Mouse (Mus musculus) intestine, embryonic 15.5 days (tissue): ENCODE measurements around the gene 9030025P20Rik. TPM values are rescaled to one million over a fixed set of nuclear protein-coding genes. Genes with fewer than 3 reads are reported as not detected.
A peak's percentile ranks its signal among the peaks of the same experiment; 100 is the strongest.
"Not testable (repeated sequence)": the region's sequence is repeated elsewhere in the genome, so short reads cannot be mapped to it uniquely, and the experiment has no call there.

Experiments used
- ATAC-seq: fragments of 200-750 bp; cut with Nextera tagmentation; 2 replicates; pipeline ENCODE4 v1.8.0; 2017; ENCODE audit warnings: moderate TSS enrichment, moderate library complexity
- H3K27ac ChIP-seq: fragments of 300-500 bp; sonication (generic); 2 replicates; pipeline ENCODE4 v1.5.1; 2015; ENCODE audit warnings: mild to moderate bottlenecking, inconsistent platforms
- H3K27me3 ChIP-seq: fragments of 300-500 bp; sonication (generic); replicated peaks from 2 replicates; pipeline ENCODE4 v1.6.1; 2015; ENCODE audit warnings: inconsistent platforms
- H3K36me3 ChIP-seq: fragments of 300-500 bp; sonication (generic); 2 replicates; pipeline ENCODE4 v1.6.1; 2015; ENCODE audit warnings: inconsistent platforms
- H3K4me1 ChIP-seq: fragments of 300-500 bp; sonication (generic); replicated peaks from 2 replicates; pipeline ENCODE4 v1.6.1; 2015; ENCODE audit warnings: inconsistent platforms
- H3K4me2 ChIP-seq: fragments of 300-500 bp; sonication (generic); replicated peaks from 2 replicates; pipeline ENCODE4 v1.6.1; 2015; ENCODE audit warnings: mild to moderate bottlenecking, inconsistent platforms
- H3K4me3 ChIP-seq: fragments of 300-500 bp; sonication (generic); replicated peaks from 2 replicates; pipeline ENCODE4 v1.5.1; 2015; ENCODE audit warnings: inconsistent platforms
- H3K9ac ChIP-seq: fragments of 300-500 bp; sonication (generic); 2 replicates; pipeline ENCODE4 v1.6.1; 2015; ENCODE audit warnings: inconsistent platforms
- H3K9me3 ChIP-seq: fragments of 300-500 bp; sonication (generic); 2 replicates; pipeline ENCODE4 v1.6.1; 2016; ENCODE audit warnings: inconsistent platforms
- WGBS: fragments of 180-500 bp; shearing (Covaris S2); methylation state at CpG from one replicate; pipeline ENCODE4 v1.1.7; 2015; 5-methylcytosine and 5-hydroxymethylcytosine counted together
- polyA plus RNA-seq: library from polyadenylated mRNA; unstranded; fragments of >200 nt; fragmentation: Nextera tagmentation; extraction: Ambion mirVana; gene quantifications from 2 replicates; pipeline ENCODE4 v1.2.1, GENCODE M21; 2015

The 9030025P20Rik gene
- 6.5 and 9.5 TPM in 2 replicates for polyA plus RNA-seq

DNA sequence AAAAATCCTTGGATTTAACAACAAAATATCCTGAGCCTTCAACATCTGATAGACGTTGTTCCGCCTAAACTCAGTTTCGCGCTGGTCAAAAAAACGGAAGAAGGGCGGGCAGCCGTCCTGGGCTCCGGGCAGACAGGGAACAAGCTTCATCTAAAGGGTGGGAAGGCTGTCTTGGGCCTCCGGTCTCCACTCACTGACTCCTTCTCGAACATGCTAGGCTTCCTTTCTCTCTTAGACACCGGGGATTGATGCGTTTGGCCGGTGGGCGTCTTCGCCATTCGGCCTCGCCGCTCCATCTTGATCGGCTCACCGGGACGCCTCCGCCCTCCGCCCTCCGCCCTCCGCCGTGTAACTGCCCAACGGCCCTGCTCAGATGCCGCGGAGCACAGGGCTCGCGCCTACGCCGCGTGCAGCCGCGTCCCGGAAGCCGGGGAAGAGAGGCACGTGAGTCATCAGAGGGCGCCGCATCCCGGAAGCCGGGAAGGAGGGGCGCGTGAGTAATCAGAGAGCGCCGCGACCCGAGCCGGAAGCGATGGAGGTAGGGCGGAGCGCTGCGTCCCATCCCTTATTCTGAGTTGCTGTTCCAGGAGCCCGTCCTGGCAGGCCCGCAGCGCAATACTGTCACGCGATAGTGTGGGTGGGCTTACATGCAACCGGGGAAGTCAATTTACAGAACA, at the start of gene 9030025P20Rik, which contains the start of gene Gm3417:
Gene 9030025P20Rik, plus strand, starts transcription at position 107 of the 677 bp plus-strand sequence.
Gene Gm3417, minus strand, starts transcription at position 429 of the 677 bp plus-strand sequence.
- not testable (repeated sequence) for H3K36me3 ChIP-seq, H3K4me1 ChIP-seq, H3K4me3 ChIP-seq, H3K27me3 ChIP-seq, H3K9me3 ChIP-seq, H3K27ac ChIP-seq, H3K9ac ChIP-seq, H3K4me2 ChIP-seq
- peak; percentile 99 for ATAC-seq
- WGBS = no CpG with 5 or more reads among the region's 60 CpGs

DNA sequence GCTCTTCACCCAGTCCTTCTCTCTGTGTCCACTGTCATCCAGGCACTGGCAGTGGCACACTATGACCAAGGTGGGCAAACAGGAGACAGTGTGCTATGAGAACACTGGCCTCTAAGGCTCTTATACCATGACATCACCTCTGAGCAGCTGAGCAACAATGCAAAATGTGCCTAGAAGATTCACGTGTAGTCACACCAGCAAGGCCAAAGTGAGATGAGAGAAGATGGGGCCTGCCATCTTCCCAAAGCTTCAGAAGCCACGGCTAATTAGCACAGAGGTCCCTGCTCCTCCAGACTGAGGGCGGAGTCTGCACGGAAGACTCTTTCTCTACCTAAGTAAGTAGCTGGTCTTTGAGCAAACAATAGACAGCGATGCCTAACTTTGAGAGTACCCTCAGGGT, 49.6 kb upstream of the 9030025P20Rik start:
- H3K9ac ChIP-seq = no peak overlapping the region
- 71% methylated on average over 5 of the region's 5 CpGs for WGBS
- no peak overlapping the region for H3K4me2 ChIP-seq
- H3K4me3 ChIP-seq = no peak overlapping the region
- H3K4me1 ChIP-seq = no peaks in the 10 kb centered on the region
- no peaks in the 10 kb centered on the region for H3K36me3 ChIP-seq
- ATAC-seq = no peak
- no peak overlapping the region for H3K27ac ChIP-seq
- H3K27me3 ChIP-seq = no peaks in the 10 kb centered on the region
- H3K9me3 ChIP-seq = no peaks in the 10 kb centered on the region

DNA sequence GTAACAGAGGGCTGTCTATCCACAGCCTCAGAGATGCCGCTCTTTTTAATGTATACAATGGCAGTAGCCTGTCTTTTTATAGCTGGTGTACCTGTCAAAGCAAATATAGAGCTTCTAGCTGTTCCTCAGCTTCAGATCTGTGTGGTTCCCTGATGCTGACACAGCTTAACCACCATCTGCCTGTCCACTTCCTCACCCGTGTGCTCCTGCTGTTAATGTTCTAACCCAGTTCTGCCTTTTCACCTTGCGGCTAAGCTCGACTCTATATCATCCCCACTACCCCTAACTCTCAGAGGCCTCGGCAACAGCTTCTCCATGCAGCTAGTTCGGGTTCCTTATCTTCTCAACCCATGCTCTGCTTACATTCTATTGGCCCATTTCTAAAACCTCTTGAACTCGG, 47.6 kb upstream of the 9030025P20Rik start:
- 87% methylated on average over 7 of the region's 7 CpGs for WGBS
- no peak overlapping the region for H3K27ac ChIP-seq
- no peak overlapping the region for H3K9ac ChIP-seq
- H3K4me2 ChIP-seq = no peak overlapping the region
- H3K27me3 ChIP-seq = no peaks in the 10 kb centered on the region
- H3K4me1 ChIP-seq = no peaks in the 10 kb centered on the region
- ATAC-seq = no peak
- H3K4me3 ChIP-seq = no peak overlapping the region
- H3K9me3 ChIP-seq = no peaks in the 10 kb centered on the region
- H3K36me3 ChIP-seq = no peaks in the 10 kb centered on the region

DNA sequence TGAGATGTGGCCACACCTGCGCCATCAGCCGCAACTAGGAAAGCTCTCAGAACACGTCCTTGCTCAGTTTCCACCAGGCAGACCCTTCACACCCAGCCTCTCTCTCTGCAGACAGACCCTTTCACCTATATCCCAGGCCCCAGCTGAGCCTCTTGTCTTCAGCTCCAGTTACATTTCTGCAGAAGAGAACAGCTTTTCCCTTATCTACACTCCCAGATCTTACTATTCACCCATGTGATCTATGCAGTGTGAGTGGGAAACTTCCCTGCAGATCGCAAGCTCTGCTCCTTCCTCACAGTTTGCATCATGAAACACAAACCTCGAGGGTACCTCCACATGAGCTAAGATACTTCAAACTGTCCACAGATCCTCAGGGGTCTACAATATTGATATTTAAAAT, 46.8 kb upstream of the 9030025P20Rik start:
- Histone ChIP-seq H3K36me3 (no peaks in the 10 kb centered on the region), H3K9ac (no peak overlapping the region), H3K4me1 (no peaks in the 10 kb centered on the region), H3K27me3 (no peaks in the 10 kb centered on the region), H3K27ac (no peak overlapping the region), H3K9me3 (no peaks in the 10 kb centered on the region), H3K4me2 (no peak overlapping the region), H3K4me3 (no peak overlapping the region)
- no peak for ATAC-seq
- 82% methylated on average over 5 of the region's 5 CpGs for WGBS

DNA sequence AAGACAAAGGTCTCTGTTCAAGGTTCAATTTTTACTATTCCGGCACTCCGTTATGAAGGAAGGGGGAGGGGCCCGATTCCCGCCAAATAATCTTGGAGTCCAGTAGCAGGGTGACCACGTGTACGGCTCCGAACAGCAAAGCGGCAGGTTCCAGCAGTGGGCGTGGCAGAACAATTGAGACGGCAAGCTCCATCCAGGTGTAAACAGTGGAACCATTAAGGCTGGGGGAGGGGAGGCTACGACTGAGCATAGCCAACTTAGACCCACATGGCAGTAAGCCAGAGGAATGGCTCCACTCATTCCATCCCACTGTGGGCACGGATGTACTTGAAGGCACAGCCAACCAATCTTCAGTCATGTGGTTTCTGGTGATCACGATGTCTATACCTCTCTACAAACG, 43.0 kb upstream of the 9030025P20Rik start:
- WGBS = 65% methylated on average over 14 of the region's 14 CpGs
- not testable (repeated sequence) for H3K4me3 ChIP-seq, ATAC-seq, H3K27ac ChIP-seq, H3K4me1 ChIP-seq, H3K27me3 ChIP-seq, H3K9ac ChIP-seq, H3K9me3 ChIP-seq, H3K36me3 ChIP-seq, H3K4me2 ChIP-seq

DNA sequence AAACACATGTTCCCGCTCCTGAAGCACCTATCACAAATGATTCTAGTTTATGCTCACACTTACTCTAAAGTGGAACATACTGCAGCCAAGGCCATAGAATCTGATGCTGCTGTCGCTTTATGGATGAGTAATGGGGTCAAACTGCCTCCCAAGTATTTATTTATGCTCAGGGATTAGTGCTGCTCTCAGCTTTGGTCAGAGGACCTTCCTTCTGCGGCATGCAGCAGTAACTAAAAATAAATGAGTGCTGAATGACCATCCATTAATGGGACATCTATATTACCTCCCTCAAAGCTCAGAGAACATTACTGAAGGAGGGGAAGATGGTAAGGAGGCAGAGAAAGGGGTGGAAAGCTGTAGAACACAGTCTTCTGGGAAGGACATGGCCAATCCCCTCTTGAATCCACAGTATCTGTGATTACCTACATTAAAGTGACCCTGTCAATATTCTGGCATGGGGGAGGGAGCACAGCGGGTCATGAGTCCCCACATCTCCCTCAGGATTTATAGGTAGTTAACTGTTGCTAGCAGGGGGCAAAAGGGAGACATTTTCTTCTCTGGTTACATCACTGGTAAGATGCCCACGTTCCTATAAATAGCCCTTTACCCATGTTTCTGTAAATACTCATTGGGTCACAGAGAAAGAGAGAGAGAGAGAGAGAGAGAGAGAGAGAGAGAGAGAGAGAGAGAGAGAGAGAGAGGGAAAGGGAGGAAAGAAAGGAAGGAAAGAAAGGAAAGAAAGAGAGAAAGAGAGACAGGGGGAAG, 42.2 kb upstream of the 9030025P20Rik start:
- no peaks in the 10 kb centered on the region for H3K9me3 ChIP-seq
- no peak overlapping the region for H3K9ac ChIP-seq
- H3K4me3 ChIP-seq = no peak overlapping the region
- H3K36me3 ChIP-seq = no peaks in the 10 kb centered on the region
- H3K4me1 ChIP-seq = no peaks in the 10 kb centered on the region
- H3K27ac ChIP-seq = no peak overlapping the region
- ATAC-seq = no peak
- 54% methylated on average over 5 of the region's 5 CpGs for WGBS
- no peaks in the 10 kb centered on the region for H3K27me3 ChIP-seq
- H3K4me2 ChIP-seq = no peak overlapping the region

DNA sequence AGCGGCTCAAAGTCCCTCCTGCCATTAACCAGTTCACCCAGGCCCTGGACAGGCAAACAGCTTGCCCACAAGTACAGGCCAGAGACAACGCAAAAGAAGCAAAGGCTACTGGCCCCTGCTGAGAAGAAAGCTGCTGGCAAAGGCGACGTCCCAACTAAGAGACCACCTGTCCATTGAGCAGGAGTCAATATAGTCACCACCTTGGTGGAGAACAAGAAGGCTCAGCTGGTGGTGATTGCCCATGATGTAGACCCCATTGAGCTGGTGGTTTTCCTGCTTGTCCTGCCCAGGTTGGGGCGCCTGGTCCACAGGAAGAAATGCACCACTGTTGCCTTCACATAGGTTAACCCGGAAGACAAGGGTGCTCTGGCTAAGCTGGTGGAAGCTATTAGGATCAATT, 36.1 kb upstream of the 9030025P20Rik start:
- H3K4me1 ChIP-seq = peaks cover 12% of the 10 kb centered on the region
- not testable (repeated sequence) for H3K36me3 ChIP-seq, H3K9me3 ChIP-seq, H3K27me3 ChIP-seq, H3K27ac ChIP-seq, ATAC-seq
- 78% methylated on average over 6 of the region's 6 CpGs for WGBS
- peak overlapping the region; percentile 81 for H3K4me3 ChIP-seq
- peak overlapping the region; percentile 70; the same call in 1 of the 2 replicates for H3K9ac ChIP-seq
- peak overlapping the region; percentile 89 for H3K4me2 ChIP-seq

DNA sequence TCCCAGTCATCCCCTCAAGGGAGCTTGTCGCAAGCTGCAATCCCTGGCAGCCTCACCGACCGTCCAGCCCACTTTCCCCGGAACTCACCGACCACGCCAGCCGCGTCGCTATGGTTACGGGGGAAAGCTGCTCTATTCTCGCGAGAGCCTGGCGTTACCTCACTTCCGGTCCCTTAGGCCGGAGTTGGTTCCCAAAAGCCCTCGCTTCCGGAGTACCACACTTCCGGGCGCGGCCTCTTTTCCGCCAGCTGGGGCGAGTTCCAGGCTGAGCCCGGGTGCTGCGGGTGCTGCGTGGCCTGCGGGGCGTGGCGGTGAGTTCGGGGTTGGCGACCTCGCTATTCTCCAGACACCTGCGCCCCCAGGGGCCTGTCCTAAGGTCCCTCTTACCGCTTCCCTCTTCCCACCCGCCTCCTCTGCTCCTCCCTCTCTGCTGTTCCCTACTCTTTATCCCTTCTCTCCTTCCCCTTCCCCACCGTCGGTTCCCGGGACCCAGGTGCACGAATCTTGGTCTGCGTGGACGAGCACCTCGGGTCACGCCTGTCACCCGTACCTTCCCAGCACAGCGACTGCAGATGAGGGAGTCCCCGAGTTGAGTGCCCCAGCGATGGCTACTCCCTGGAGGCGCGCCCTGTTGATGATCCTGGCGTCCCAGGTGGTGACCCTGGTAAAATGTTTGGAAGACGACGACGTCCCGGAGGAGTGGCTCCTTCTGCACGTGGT, 35.1 kb upstream of the 9030025P20Rik start, which contains the start of the genes Wdr27 and 1600012H06Rik:
Gene Wdr27, minus strand, starts transcription at position 150 of the 720 bp plus-strand sequence.
Gene 1600012H06Rik, plus strand, starts transcription at position 176 of the 720 bp plus-strand sequence.
- under 1% methylated on average over 54 of the region's 54 CpGs for WGBS
- Histone ChIP-seq H3K9me3 (no peaks in the 10 kb centered on the region), H3K9ac (peak within 1 kb of the TSS; percentile 70), H3K27me3 (no peaks in the 10 kb centered on the region), H3K4me2 (peak within 1 kb of the TSS; percentile 89), H3K4me1 (peaks cover 12% of the 10 kb centered on the region), H3K4me3 (peak within 1 kb of the TSS; percentile 81), H3K27ac (peak within 1 kb of the TSS; percentile 73), H3K36me3 (peaks cover 4% of the 10 kb centered on the region; the same call in 1 of the 2 replicates)
- peak; percentile 99 for ATAC-seq

DNA sequence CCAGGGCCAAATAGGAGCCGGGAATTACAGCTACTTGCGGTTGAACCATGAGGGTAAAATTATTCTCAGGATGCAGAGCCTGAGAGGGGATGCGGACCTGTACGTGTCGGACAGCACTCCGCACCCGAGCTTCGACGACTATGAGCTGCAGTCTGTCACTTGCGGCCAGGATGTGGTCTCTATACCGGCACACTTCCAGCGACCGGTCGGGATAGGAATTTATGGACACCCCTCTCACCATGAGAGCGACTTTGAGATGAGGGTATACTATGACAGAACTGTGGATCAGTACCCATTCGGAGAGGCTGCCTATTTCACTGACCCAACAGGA, 34.6 kb upstream of the 9030025P20Rik start:
- peak overlapping the region; percentile 81 for H3K4me3 ChIP-seq
- no peak; the same call in 1 of the 2 replicates for ATAC-seq
- WGBS = 16% methylated on average over 16 of the region's 16 CpGs

DNA sequence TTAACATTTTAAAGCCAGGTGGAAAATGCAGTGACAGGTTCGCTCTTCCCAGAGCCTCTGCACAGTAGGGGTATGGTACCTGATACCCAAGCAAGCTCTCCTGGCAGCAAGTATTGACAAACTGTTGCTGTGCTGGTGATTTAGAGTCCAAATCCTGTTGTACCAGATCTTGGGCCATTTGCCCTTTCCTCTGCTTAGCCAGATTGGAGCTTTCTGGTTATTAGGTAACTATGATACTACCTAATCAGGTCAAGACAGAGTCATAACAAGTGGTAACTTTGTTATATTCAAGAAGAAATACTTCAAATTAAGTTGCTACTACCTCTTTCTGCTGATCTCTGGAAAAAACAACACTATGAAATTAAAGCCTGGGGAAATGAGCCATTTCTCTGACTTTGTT, 33.7 kb upstream of the 9030025P20Rik start:
- Histone ChIP-seq H3K27ac (no peak overlapping the region), H3K4me1 (peaks cover 12% of the 10 kb centered on the region), H3K27me3 (no peaks in the 10 kb centered on the region), H3K4me2 (peak overlapping the region; percentile 89; the same call in 1 of the 2 replicates), H3K9me3 (no peaks in the 10 kb centered on the region), H3K9ac (no peak overlapping the region), H3K36me3 (peaks cover 9% of the 10 kb centered on the region), H3K4me3 (0 out of 2 replicates have a peak overlapping the region, but pooled peaks have one; percentile 3)
- 89% methylated on average over 1 of the region's 1 CpGs for WGBS
- no peak for ATAC-seq

More for the DNA sequence above, 34.6 kb upstream of the 9030025P20Rik start:
- H3K9ac ChIP-seq = peak overlapping the region; percentile 70
- peak overlapping the region; percentile 89 for H3K4me2 ChIP-seq
- no peaks in the 10 kb centered on the region for H3K9me3 ChIP-seq
- H3K36me3 ChIP-seq = peaks cover 8% of the 10 kb centered on the region
- H3K27me3 ChIP-seq = no peaks in the 10 kb centered on the region
- H3K27ac ChIP-seq = no peak overlapping the region
- H3K4me1 ChIP-seq = peaks cover 12% of the 10 kb centered on the region

DNA sequence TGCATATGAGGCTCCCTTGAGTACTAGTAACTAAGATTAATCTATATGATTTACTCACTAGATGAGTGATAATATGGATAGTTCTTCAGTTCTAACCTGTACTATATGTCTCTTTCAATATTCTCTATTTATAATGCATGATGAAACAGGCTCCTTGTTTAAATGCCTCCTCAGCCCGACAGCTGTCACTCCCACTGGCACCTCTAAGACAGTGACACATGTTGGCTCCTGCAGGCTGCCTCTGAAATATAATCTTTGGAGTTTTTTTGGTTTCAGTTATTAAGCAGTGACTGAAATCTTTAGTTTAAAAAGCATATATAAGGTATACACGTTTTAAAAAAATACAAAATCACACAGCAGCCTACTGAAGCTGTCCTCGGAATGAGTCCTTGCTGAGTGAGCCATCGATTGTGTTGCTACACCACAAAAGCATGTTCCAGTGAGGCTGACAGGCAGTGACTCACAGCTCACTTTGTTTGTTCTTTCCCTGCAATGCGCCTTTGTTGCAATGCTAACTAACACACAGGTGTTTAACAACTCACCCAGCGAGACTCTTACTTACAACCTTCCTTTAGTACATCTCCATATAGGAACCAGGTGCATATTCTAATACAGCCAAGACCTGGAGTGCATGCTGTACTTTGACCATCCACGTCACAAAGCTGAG, 29.0 kb upstream of the 9030025P20Rik start:
- H3K27ac ChIP-seq = no peak overlapping the region
- H3K9me3 ChIP-seq = no peaks in the 10 kb centered on the region
- WGBS = 88% methylated on average over 7 of the region's 7 CpGs
- no peak overlapping the region for H3K4me2 ChIP-seq
- H3K36me3 ChIP-seq = peaks cover 26% of the 10 kb centered on the region
- H3K4me1 ChIP-seq = peaks cover 8% of the 10 kb centered on the region
- no peak overlapping the region for H3K4me3 ChIP-seq
- no peaks in the 10 kb centered on the region for H3K27me3 ChIP-seq
- no peak for ATAC-seq
- no peak overlapping the region for H3K9ac ChIP-seq

DNA sequence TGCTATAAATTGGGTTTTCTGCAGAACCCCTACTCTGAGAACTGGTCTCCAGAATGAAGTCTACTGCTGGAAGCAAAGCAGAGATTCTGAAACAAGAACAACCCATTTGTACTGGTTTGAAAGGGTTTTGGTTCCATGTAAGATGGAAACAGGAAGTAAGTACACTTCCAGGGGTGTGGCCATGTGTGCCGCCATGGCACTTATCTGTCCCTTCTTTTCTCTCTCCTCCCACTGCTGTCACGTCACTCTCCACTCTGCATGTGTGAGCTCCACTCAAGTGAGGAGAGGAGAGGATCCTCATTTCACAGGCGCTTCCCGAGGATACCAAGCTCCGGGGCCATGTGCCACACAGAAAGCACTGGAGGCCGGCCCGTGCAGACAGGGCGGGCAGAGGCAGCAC, 24.8 kb upstream of the 9030025P20Rik start:
- H3K36me3 ChIP-seq = peaks cover 20% of the 10 kb centered on the region

More for the DNA sequence above, 24.8 kb upstream of the 9030025P20Rik start:
- Histone ChIP-seq H3K27ac (no peak overlapping the region), H3K4me3 (no peak overlapping the region), H3K4me1 (no peaks in the 10 kb centered on the region), H3K9me3 (no peaks in the 10 kb centered on the region), H3K9ac (no peak overlapping the region), H3K4me2 (no peak overlapping the region), H3K27me3 (no peaks in the 10 kb centered on the region)
- ATAC-seq = no peak
- 85% methylated on average over 8 of the region's 8 CpGs for WGBS
